Mouse (Mus musculus): Measurements from ENCODE around the gene Agr3. TPM values are rescaled to one million over a fixed set of nuclear protein-coding genes. Genes with fewer than 3 reads are reported as not detected.

Agr3 gene
- total and polyA plus RNA-seq, 2 experiments from 2014 or later: not detected

GRCm38 (mm10) chr12:35927804-35928203, 2.4 kb downstream of the Agr3 start:
- Histone ChIP-seq H3K4me3 (ENCODE audit: low read depth, low read length) (no peak overlapping the region), H3K27me3 (ENCODE audit: insufficient read depth, low read length) (no peaks in the 10 kb centered on the region), H3K4me1 (ENCODE audit: insufficient read depth, low read length) (no peaks in the 10 kb centered on the region), H3K36me3 (ENCODE audit: insufficient read depth, low read length) (no peaks in the 10 kb centered on the region), H3K27ac (ENCODE audit: low read depth, low read length) (no peak overlapping the region), H3K9me3 (ENCODE audit: low read length) (no peaks in the 10 kb centered on the region), H3K4me2 (ENCODE audit: low read depth, low read length, poor library complexity, severe bottlenecking) (no peak overlapping the region), H3K9ac (replicated peaks; ENCODE audit: low read length, poor library complexity, severe bottlenecking) (no peak overlapping the region)
- no peak for ATAC-seq (ENCODE audit: low FRiP score)
- no peak for TF ChIP-seq CTCF (IDR thresholded peaks at IDR 0.05)
- DNase-seq (ENCODE audit: low spot score): no peak
- 75% methylated on average over 2 of the region's 2 CpGs for WGBS

GRCm38 (mm10) chr12:35932816-35933215, 7.4 kb downstream of the Agr3 start:
- Histone ChIP-seq H3K9me3 (ENCODE audit: low read length) (no peaks in the 10 kb centered on the region), H3K4me2 (ENCODE audit: low read depth, low read length, poor library complexity, severe bottlenecking) (no peak overlapping the region), H3K4me1 (ENCODE audit: insufficient read depth, low read length) (no peaks in the 10 kb centered on the region), H3K4me3 (ENCODE audit: low read depth, low read length) (no peak overlapping the region), H3K36me3 (ENCODE audit: insufficient read depth, low read length) (no peaks in the 10 kb centered on the region), H3K27me3 (ENCODE audit: insufficient read depth, low read length) (no peaks in the 10 kb centered on the region), H3K9ac (replicated peaks; ENCODE audit: low read length, poor library complexity, severe bottlenecking) (no peak overlapping the region), H3K27ac (ENCODE audit: low read depth, low read length) (no peak overlapping the region)
- no peak for DNase-seq (ENCODE audit: low spot score)
- no peak for TF ChIP-seq CTCF (IDR thresholded peaks at IDR 0.05)
- ATAC-seq (ENCODE audit: low FRiP score): no peak

GRCm38 (mm10) chr12:35951757-35952156, 26.3 kb downstream of the Agr3 start:
- 27% methylated on average over 1 of the region's 1 CpGs for WGBS

GRCm38 (mm10) chr12:35957235-35957634, 31.8 kb downstream of the Agr3 start:
- WGBS: 80% methylated on average over 2 of the region's 2 CpGs
- no peaks in the 10 kb centered on the region for H3K36me3 ChIP-seq (ENCODE audit: insufficient read depth, low read length)
- no peak overlapping the region for H3K4me2 ChIP-seq (ENCODE audit: low read depth, low read length, poor library complexity, severe bottlenecking)
- no peaks in the 10 kb centered on the region for H3K4me1 ChIP-seq (ENCODE audit: insufficient read depth, low read length)
- DNase-seq (ENCODE audit: low spot score) (peak; percentile 24), ATAC-seq (ENCODE audit: low FRiP score) (no peak)
- H3K4me3 ChIP-seq (ENCODE audit: low read depth, low read length): no peak overlapping the region
- no peaks in the 10 kb centered on the region for H3K9me3 ChIP-seq (ENCODE audit: low read length)
- peak; percentile 52 for TF ChIP-seq CTCF (IDR thresholded peaks at IDR 0.05)
- H3K27ac ChIP-seq (ENCODE audit: low read depth, low read length): no peak overlapping the region
- no peaks in the 10 kb centered on the region for H3K27me3 ChIP-seq (ENCODE audit: insufficient read depth, low read length)
- no peak overlapping the region for H3K9ac ChIP-seq (replicated peaks; ENCODE audit: low read length, poor library complexity, severe bottlenecking)

More at GRCm38 (mm10) chr12:35951757-35952156, 26.3 kb downstream of the Agr3 start:
- Histone ChIP-seq H3K4me2 (ENCODE audit: low read depth, low read length, poor library complexity, severe bottlenecking) (no peak overlapping the region), H3K27me3 (ENCODE audit: insufficient read depth, low read length) (no peaks in the 10 kb centered on the region), H3K9ac (replicated peaks; ENCODE audit: low read length, poor library complexity, severe bottlenecking) (no peak overlapping the region), H3K4me3 (ENCODE audit: low read depth, low read length) (no peak overlapping the region), H3K9me3 (ENCODE audit: low read length) (no peaks in the 10 kb centered on the region), H3K36me3 (ENCODE audit: insufficient read depth, low read length) (no peaks in the 10 kb centered on the region), H3K4me1 (ENCODE audit: insufficient read depth, low read length) (no peaks in the 10 kb centered on the region), H3K27ac (ENCODE audit: low read depth, low read length) (no peak overlapping the region)
- DNase-seq (ENCODE audit: low spot score) (peak; percentile 3), ATAC-seq (ENCODE audit: low FRiP score) (no peak)
- TF ChIP-seq CTCF (IDR thresholded peaks at IDR 0.05): no peak

- no peak overlapping the region for H3K9ac ChIP-seq (replicated peaks; ENCODE audit: low read length, poor library complexity, severe bottlenecking)
- H3K4me2 ChIP-seq (ENCODE audit: low read depth, low read length, poor library complexity, severe bottlenecking): no peak overlapping the region
- no peak overlapping the region for H3K4me3 ChIP-seq (ENCODE audit: low read depth, low read length)
- no peak for DNase-seq (ENCODE audit: low spot score)
- TF ChIP-seq CTCF (IDR thresholded peaks at IDR 0.05): no peak
- no peak overlapping the region for H3K27ac ChIP-seq (ENCODE audit: low read depth, low read length)
- ATAC-seq (ENCODE audit: low FRiP score): no peak
- H3K4me1 ChIP-seq (ENCODE audit: insufficient read depth, low read length): no peaks in the 10 kb centered on the region
- no peaks in the 10 kb centered on the region for H3K9me3 ChIP-seq (ENCODE audit: low read length)
- H3K36me3 ChIP-seq (ENCODE audit: insufficient read depth, low read length): no peaks in the 10 kb centered on the region
- no peaks in the 10 kb centered on the region for H3K27me3 ChIP-seq (ENCODE audit: insufficient read depth, low read length)
- WGBS: 70% methylated on average over 7 of the region's 7 CpGs
Measured at GRCm38 (mm10) chr12:35966098-35966767, 40.8 kb downstream of the Agr3 start.

- WGBS: 81% methylated on average over 7 of the region's 7 CpGs
- H3K4me2 ChIP-seq (ENCODE audit: low read depth, low read length, poor library complexity, severe bottlenecking): no peak overlapping the region
- no peak for DNase-seq (ENCODE audit: low spot score)
- H3K9ac ChIP-seq (replicated peaks; ENCODE audit: low read length, poor library complexity, severe bottlenecking): no peak overlapping the region
- no peak overlapping the region for H3K4me3 ChIP-seq (ENCODE audit: low read depth, low read length)
- H3K4me1 ChIP-seq (ENCODE audit: insufficient read depth, low read length): no peaks in the 10 kb centered on the region
- no peaks in the 10 kb centered on the region for H3K27me3 ChIP-seq (ENCODE audit: insufficient read depth, low read length)
- no peak for TF ChIP-seq CTCF (IDR thresholded peaks at IDR 0.05)
- no peak for ATAC-seq (ENCODE audit: low FRiP score)
- no peaks in the 10 kb centered on the region for H3K36me3 ChIP-seq (ENCODE audit: insufficient read depth, low read length)
- H3K9me3 ChIP-seq (ENCODE audit: low read length): no peaks in the 10 kb centered on the region
- H3K27ac ChIP-seq (ENCODE audit: low read depth, low read length): no peak overlapping the region
Measured at GRCm38 (mm10) chr12:35966768-35967141, 41.3 kb downstream of the Agr3 start.
